9 mouse cellular contexts compared by ENCODE assay signal in genomic region chr10:127179871-127180694, GRCm38 (mm10). TPM values are rescaled to one million over a fixed set of nuclear protein-coding genes. Genes with fewer than 3 reads are reported as not detected.
DNase-seq lines count a peak whose midpoint lies in the region; ATAC-seq and TF ChIP-seq lines count a peak whose summit lies in the region.
"Had no signal": no experiment of that assay in that cellular context is flagged by ENCODE, and none has a peak within 500 bp of the region (broad histone marks: within the 10 kb centered on the region; RNA-seq: fewer than 3 reads in every experiment).

Slc26a10 (minus strand) TSS chr10:127180645.

- H3K4me3 ChIP-seq in heart, postnatal 0 days (ENCODE audit: low read depth, low read length): peak within 1 kb of the TSS; percentile 36
- H3K4me3 ChIP-seq in limb, embryonic 11.5 days (ENCODE audit: low read depth, low read length): peak within 1 kb of the TSS; percentile 27
- peak within 1 kb of the TSS; percentile 6; the same call in 1 of the 2 replicates for H3K4me3 ChIP-seq in stomach, embryonic 14.5 days (ENCODE audit: low read depth, low read length)
- H3K4me3 ChIP-seq: erythroblast, embryonic 14.5 days had no signal

- ATAC-seq in heart, postnatal 0 days (ENCODE audit: insufficient read depth, low read depth): peak; percentile 39
- no peak for ATAC-seq in limb, embryonic 11.5 days (ENCODE audit: insufficient number of reproducible peaks, low FRiP score, low TSS enrichment, low read depth)
- ATAC-seq in stomach, embryonic 14.5 days (ENCODE audit: insufficient number of reproducible peaks, insufficient read depth, low FRiP score, low read depth): no peak

- 0 out of 2 replicates have a peak within 1 kb of the TSS, but pooled peaks have one; percentile 4 for H3K9ac ChIP-seq in heart, postnatal 0 days (replicated peaks; ENCODE audit: low read depth, low read length)
- no peak within 1 kb of the TSS; the same call in 1 of the 2 replicates for H3K9ac ChIP-seq in limb, embryonic 11.5 days (ENCODE audit: low read length)
- no peak within 1 kb of the TSS for H3K9ac ChIP-seq in stomach, embryonic 14.5 days (replicated peaks; ENCODE audit: low read depth, low read length)

- H3K36me3 ChIP-seq in heart, postnatal 0 days (replicated peaks; ENCODE audit: control insufficient read depth, insufficient read depth, low read length): 0 out of 2 replicates have a peak, but pooled peaks cover 2% of the 10 kb centered on the region
- H3K36me3 ChIP-seq in limb, embryonic 11.5 days (ENCODE audit: control insufficient read depth, insufficient read depth, low read length): no peaks in the 10 kb centered on the region
- peaks cover 10% of the 10 kb centered on the region; the same call in 1 of the 2 replicates for H3K36me3 ChIP-seq in stomach, embryonic 14.5 days (ENCODE audit: control insufficient read depth, insufficient read depth, low read length)

- H3K27ac ChIP-seq in heart, postnatal 0 days (ENCODE audit: low read depth): peak within 1 kb of the TSS; percentile 58
- H3K27ac ChIP-seq in limb, embryonic 11.5 days (replicated peaks; ENCODE audit: low read depth, low read length): no peak within 1 kb of the TSS
- H3K27ac ChIP-seq in stomach, embryonic 14.5 days (ENCODE audit: low read length): no peak within 1 kb of the TSS

- peak; percentile 22 for DNase-seq in cerebellum, adult 9-11 months
- DNase-seq in cerebellum, postnatal 36 days: no peak
- peak; percentile 68 for DNase-seq in right cerebral cortex, postnatal 25 days
- DNase-seq in right cerebral cortex, postnatal 4 days: no peak
- DNase-seq in heart, postnatal 0 days (ENCODE audit: low spot score): no peak
- DNase-seq in limb, embryonic 11.5 days (ENCODE audit: low spot score): peak; percentile 57
- no peak for DNase-seq in yolk sac, embryonic 10.5 days (ENCODE audit: low spot score)

- H3K27me3 ChIP-seq in heart, postnatal 0 days (ENCODE audit: control insufficient read depth, insufficient read depth, low read length): peaks cover 79% of the 10 kb centered on the region
- H3K27me3 ChIP-seq in limb, embryonic 11.5 days (ENCODE audit: control insufficient read depth, insufficient read depth, low read length): peaks cover 42% of the 10 kb centered on the region
- peaks cover 22% of the 10 kb centered on the region for H3K27me3 ChIP-seq in stomach, embryonic 14.5 days (ENCODE audit: control insufficient read depth, insufficient read depth, low read length)

- TF ChIP-seq EP300 in heart, postnatal 0 days (IDR thresholded peaks at IDR 0.05; ENCODE audit: low read depth): no peak

- TF ChIP-seq CTCF in heart, postnatal 0 days (IDR thresholded peaks at IDR 0.05; ENCODE audit: low read depth): no peak

- peaks cover 8% of the 10 kb centered on the region for H3K4me1 ChIP-seq in heart, postnatal 0 days (ENCODE audit: control insufficient read depth, insufficient read depth)
- H3K4me1 ChIP-seq in limb, embryonic 11.5 days (ENCODE audit: control insufficient read depth, insufficient read depth, low read length): peaks cover 22% of the 10 kb centered on the region
- peaks cover 19% of the 10 kb centered on the region; the same call in 1 of the 2 replicates for H3K4me1 ChIP-seq in stomach, embryonic 14.5 days (ENCODE audit: control insufficient read depth, insufficient read depth, low read length)

- WGBS in heart, postnatal 0 days: 3% methylated on average over 33 of the region's 34 CpGs
- 1% methylated on average over 34 of the region's 34 CpGs for WGBS in limb, embryonic 11.5 days
- 3% methylated on average over 34 of the region's 34 CpGs for WGBS in stomach, embryonic 14.5 days

- peak within 1 kb of the TSS; percentile 65 for H3K4me2 ChIP-seq in heart, postnatal 0 days (ENCODE audit: low read depth, low read length)
- H3K4me2 ChIP-seq in limb, embryonic 11.5 days (ENCODE audit: low read depth, severe bottlenecking): peak within 1 kb of the TSS; percentile 44
- H3K4me2 ChIP-seq in stomach, embryonic 14.5 days (replicated peaks; ENCODE audit: low read depth, low read length): peak within 1 kb of the TSS; percentile 14; the same call in 1 of the 2 replicates

- no peaks in the 10 kb centered on the region for H3K9me3 ChIP-seq in heart, postnatal 0 days (replicated peaks; ENCODE audit: control insufficient read depth, low read length)
- no peaks in the 10 kb centered on the region for H3K9me3 ChIP-seq in limb, embryonic 11.5 days (ENCODE audit: control insufficient read depth, low read length)
- no peaks in the 10 kb centered on the region for H3K9me3 ChIP-seq in stomach, embryonic 14.5 days (ENCODE audit: control insufficient read depth, low read depth, low read length)

RNA-seq across cellular contexts. Expression of gene Slc26a10, which starts in this region (rescaled TPM):
- 51.0 and 61.2 TPM in 2 replicates for total RNA-seq in heart, postnatal 0 days (2014; rRNA removed; ENCODE audit: low replicate concordance)
- 22.8 and 23.3 TPM in 2 replicates for polyA plus RNA-seq in heart, postnatal 0 days (2015; fragmentation: Nextera tagmentation; extraction: Ambion mirVana)
- 2.7 and 4.1 TPM in 2 replicates for polyA plus RNA-seq in limb, embryonic 11.5 days (2014; fragmentation: Nextera tagmentation; extraction: Ambion mirVana)
- polyA plus RNA-seq in stomach, embryonic 14.5 days (2014; fragmentation: Nextera tagmentation; extraction: Ambion mirVana): 0.34 and 0.82 TPM in 2 replicates
- polyA plus RNA-seq: erythroblast, embryonic 14.5 days had no signal

Comparison
In these comparisons a context has a peak if more than half of its experiments do, and no peak if none do; other contexts are left out.
1. DNase-seq: peak in cerebellum, adult 9-11 months (single experiment), right cerebral cortex, postnatal 25 days (single experiment) and limb, embryonic 11.5 days (single experiment); none in cerebellum, postnatal 36 days (0 of 2), right cerebral cortex, postnatal 4 days (single experiment), heart, postnatal 0 days (single experiment) and yolk sac, embryonic 10.5 days (single experiment).
2. H3K4me2 ChIP-seq: peak in every context shown above with its lines; median percentile 65 in heart, postnatal 0 days; 44 in limb, embryonic 11.5 days; 14 in stomach, embryonic 14.5 days.
3. Peak in every context shown above with its lines, with median percentiles within 50 percentile points of each other: H3K4me3 ChIP-seq.